Mouse (Mus musculus) kidney, postnatal 25 days (tissue): ENCODE results near the gene Ribc2.

Source experiments
- DNase-seq, 2 experiments: peaks; one replicate each; pipeline ENCODE4 v3.0.0; 2021; ENCODE audit warnings: mixed read lengths in 2 of 2

Gene Ribc2

GRCm38 (mm10) chr15:85179528-85180180 lies 47.8 kb downstream of the Ribc2 start:
- DNase-seq: no peak

GRCm38 (mm10) chr15:85180368-85180767 lies 48.5 kb downstream of the Ribc2 start:
- DNase-seq: no peak

DNA sequence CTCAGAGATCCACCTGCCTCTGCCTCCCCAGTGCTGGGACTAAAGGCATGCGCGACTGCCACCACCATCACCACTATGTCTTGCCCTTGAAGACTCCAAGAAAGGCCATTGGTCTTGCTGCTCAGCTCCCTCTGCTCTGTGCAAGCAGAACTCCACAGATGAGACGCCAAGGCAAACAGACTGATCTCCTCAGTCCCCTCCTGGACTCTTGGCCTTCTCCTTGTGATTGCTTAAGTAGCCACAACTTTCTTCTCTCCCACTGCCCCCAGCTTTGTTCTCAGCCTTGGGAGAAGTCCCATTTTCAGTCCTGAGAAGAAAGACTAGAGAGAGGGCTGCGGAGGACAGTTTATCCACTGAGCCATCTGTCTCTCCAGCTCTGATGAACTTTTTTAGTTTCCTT lies 50.2 kb downstream of the Ribc2 start:
- DNase-seq: no peak

DNA sequence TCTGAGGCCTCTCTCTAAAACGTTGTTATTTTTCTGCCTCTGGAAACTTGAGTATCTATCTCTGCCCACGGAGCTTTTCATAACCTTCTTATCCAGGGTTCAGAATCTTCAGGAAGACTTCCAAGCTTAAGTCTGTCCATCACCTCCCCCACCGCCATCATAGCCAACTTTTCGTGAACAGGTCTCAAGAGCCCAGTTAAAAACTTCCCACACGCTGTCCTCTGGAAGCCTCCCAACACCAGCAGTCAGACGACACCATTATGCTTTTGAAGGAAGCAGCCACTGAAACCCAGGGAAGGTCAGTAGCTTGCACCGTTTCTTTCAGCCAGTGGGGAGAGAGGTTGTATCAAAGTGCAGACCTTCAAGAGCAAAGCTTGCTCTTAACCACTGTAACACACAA lies 55.0 kb downstream of the Ribc2 start:
- no peak for DNase-seq

DNA sequence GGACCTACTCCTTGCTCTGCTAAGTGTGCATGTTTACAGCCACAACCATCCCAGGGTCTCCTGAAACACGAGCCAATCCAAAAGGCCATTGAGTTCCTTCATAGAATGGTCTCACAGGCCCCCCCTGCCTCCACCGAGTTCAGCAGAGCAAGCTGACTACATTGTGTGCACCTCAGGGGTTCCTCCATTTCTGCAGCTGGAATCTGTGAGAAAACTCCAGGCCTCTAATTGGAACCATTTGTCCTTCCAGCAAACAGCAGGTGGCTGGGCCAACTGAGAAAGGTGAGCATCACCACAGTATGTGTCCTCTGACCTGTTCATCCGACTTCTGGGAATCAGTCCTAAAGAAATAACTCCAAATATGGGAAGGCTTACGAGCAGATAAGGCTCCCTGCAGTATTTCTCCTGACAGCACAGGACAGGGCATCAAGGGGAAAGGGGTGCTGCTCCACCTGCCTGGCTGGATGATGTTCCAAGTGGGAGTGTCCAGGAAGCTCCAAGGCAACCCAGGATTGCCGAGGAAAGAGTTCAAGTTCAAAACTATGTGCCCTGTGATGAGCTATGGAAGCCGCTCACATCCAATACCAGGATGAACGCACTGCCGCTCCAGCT lies 56.4 kb downstream of the Ribc2 start:
- DNase-seq: no peak
